Mouse (Mus musculus): ENCODE results near the gene Ppargc1a. TPM values are rescaled to one million over a fixed set of nuclear protein-coding genes. Genes with fewer than 3 reads are reported as not detected.

Gene Ppargc1a
- total and polyA plus RNA-seq, 3 experiments, result 0.43 to 28.2 (median 12.1) TPM

DNA sequence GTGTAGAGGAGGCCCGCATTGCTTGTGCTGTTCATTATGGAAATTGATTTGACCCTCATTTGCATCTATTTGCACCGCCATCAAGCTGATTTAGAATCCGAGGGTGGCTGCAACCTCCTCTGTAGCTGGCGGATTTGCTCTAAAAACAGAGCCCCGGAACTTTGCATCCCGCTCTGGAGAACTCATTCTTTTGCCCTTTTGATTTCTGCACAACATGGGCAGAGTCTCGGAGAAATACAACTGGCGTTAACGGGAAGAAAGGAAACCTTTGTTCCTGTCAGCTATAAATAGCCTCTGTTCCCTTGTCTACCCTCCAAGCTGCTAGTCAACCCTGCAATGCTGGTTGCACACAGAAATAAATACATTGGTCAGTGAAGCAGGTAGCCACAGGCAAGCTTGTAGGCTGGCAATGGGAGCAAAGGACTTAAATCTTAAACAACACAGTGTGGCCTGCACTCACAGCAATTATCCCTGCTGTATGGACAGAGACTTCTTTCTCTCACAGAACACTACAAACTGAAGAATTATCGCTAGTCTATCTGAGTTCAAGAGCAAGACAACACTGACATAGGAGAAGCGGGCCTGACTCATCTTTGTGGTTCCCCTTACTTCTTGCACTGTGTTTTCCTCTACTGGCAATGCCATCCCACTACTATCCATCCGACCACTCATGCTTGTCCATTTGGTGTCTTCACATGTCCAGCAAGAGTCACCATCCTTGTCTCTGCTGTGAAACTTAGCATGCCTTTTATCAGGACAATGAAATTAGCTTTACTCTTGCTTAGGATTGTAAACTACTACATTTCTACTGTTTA, 155.0 kb downstream of the Ppargc1a start:
- DNase-seq, result no peak

DNA sequence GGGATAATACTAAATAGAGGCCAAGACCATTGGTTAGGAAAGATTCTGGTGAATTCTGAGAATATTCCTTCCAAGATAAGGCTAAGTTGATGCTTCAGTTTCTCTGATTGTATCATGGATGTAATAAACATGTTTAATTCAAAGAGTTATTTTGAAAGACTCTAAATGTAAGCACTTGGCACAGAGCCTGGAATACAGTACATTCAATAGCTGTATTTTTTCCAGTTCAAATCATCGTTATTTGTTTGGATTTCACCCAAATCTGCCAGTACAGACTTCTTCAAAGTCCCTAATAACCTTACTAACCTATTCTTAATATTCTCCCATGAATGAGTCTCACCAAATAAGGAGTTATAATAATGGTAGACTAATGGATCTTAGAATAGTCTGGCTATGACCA, 157.5 kb downstream of the Ppargc1a start:
- no peak for DNase-seq

DNA sequence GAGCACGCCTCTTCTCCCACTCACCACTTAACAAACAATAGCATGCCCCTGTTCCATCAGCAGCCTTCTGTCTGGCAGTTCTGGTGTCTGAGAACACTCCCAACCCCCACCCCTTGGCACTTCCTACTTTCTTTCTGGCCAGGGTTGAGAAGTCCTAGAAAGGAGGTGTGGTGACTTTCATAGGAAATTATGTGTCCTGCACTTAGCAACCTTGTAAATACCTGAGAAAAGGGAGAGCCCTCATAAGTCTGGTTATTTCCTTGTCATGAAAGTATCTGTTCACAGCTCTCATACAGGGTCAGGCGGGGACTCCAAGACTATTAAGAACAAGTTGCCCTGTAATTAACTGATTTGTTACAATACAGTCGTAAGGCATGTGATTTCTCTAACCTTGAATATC, 161.1 kb downstream of the Ppargc1a start:
- no peak for DNase-seq

Data from adrenal gland, adult 2 months (tissue).